Mouse (Mus musculus) left cerebral cortex, postnatal 25 days (tissue): ENCODE data around the gene C3ar1. TPM values are rescaled to one million over a fixed set of nuclear protein-coding genes. Genes with fewer than 3 reads are reported as not detected.

Experiments used
- DNase-seq, 2 experiments: peaks; one replicate each; pipeline ENCODE4 v3.0.0; 2022; ENCODE audit warnings: low spot score in 2 of 2, mixed read lengths in 1 of 2
- intact Hi-C: fragments of 180-260 bp; cut with DNase I; formaldehyde crosslinking; loops from one replicate; pipeline ENCODE4 v1.15.1; 2025
- total RNA-seq, 2 experiments: library from RNA; stranded (reverse); gene quantifications; 2 replicates each; pipeline ENCODE4 v1.2.3; 2021

Gene C3ar1
- total RNA-seq: under 1 TPM; 0.60 to 0.66 TPM

GRCm38 (mm10) chr6:122855955-122856354 lies at the start of gene C3ar1:
TSS of gene C3ar1 (minus strand) at chr6:122856161.
- DNase-seq: no peak
- intact Hi-C loops: no loop called here

DNA sequence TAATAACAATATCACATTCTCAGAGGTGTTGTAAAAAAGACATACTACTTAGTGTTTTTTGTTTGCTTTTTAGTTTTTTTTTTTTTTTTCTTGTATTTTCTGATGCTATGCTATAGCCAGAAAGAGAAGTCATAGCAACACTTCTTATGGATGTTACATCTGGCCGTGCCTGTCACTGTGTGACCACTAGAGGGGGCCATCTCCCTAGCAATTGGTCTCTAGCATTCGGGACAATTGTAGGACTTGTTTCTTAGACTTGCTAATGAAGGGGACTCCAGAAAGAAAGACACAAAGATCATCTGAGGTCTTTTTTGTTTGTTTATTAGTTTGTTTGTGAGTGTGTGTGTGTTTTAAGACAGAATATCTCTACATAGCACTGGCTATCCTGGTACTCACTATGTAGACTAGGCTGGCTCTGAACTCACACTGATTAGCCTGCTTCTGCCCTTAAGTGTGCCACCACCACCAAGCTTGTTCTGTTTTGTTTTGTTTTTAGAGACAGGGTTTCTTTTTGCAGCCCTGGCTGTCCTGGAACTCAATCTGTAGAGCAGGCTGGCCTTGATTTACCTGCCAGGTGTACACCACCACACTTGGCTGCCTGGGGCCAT lies 36.6 kb upstream of the C3ar1 start:
- intact Hi-C loops: loop anchor here (1.0 to 10.0 kb wide), 4 partner anchors 113 to 1482 kb away; no protein-coding TSS in a partner anchor
- DNase-seq: peak; percentile 63 to 78

GRCm38 (mm10) chr6:122889599-122889998 lies 33.6 kb upstream of the C3ar1 start:
- intact Hi-C loops: no loop called here

GRCm38 (mm10) chr6:122883603-122884002 lies 27.6 kb upstream of the C3ar1 start:
- no peak for DNase-seq
- intact Hi-C loops: no loop called here

More at GRCm38 (mm10) chr6:122889599-122889998, 33.6 kb upstream of the C3ar1 start:
- DNase-seq: no peak

- DNase-seq: no peak
- intact Hi-C loops: no loop called here
These were observed 25.3 kb upstream of the C3ar1 start for GRCm38 (mm10) chr6:122881287-122881686.

GRCm38 (mm10) chr6:122879781-122880505 lies 24.0 kb upstream of the C3ar1 start:
- intact Hi-C loops: loop anchor here (10.0 kb wide), 1 partner anchor 1515 kb away; no protein-coding TSS in a partner anchor
- DNase-seq: no peak

- intact Hi-C loops: loop anchor here (10.0 kb wide), 1 partner anchor 1516 kb away; no protein-coding TSS in a partner anchor
- no peak for DNase-seq
These were observed 23.3 kb upstream of the C3ar1 start for GRCm38 (mm10) chr6:122879141-122879735.

- intact Hi-C loops: loop anchor here (2.0 to 10.0 kb wide), 5 partner anchors 46 to 1520 kb away; partner anchors contain the start of gene Slc2a3
- no peak for DNase-seq
These were observed 18.9 kb upstream of the C3ar1 start for GRCm38 (mm10) chr6:122874720-122875389.

DNA sequence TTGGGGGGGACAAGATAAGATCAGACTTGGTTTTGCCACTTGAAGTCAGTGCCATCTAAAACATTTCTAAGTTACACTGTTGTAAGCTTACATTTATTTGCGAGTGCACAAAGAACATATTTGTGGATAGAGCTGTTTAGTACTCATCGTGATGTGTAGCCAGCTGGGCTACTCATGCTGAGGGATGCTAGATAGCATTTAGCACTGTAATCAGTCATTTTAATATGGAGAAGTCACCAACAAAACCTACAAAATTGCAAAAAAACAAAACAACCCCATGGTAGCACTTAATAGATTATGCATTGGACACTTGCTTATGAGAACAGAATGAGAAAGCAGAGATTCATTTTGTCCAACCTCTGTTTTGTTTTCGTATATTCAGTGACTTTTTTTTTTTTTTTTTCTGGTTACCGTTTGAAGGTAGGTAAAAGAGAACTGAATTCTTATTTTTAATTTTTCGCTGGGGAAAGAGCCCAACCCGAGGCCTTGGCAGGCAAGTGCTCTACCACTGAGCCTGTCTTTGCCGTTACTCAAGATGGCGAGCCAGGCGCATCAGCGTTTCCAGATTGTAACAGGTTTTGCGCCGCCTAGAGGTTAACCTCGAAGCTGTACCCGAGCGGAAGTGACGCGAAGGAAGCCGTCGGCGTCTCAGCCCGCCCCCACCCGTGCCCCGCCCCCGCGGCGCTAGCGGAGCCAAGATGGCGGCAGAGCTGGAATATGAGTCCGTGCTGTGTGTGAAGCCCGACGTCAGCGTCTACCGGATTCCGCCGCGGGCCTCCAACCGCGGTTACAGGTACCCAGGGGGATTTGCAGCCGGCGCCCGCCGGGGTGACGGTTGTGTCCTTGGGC lies 18.1 kb upstream of the C3ar1 start, which contains the start of gene Necap1:
Necap1 (plus strand) TSS at position 604 of the 849 bp plus-strand sequence.
- intact Hi-C loops: loop anchor here (2.0 to 10.0 kb wide), 5 partner anchors 45 to 1521 kb away; partner anchors contain the start of gene Slc2a3
- peak; percentile 98 to 99 for DNase-seq

- intact Hi-C loops: loop anchor here (5.0 to 10.0 kb wide), 4 partner anchors 70 to 1522 kb away; partner anchors contain the start of gene Slc2a3
- no peak for DNase-seq
These were observed 16.8 kb upstream of the C3ar1 start for GRCm38 (mm10) chr6:122872800-122873199.

GRCm38 (mm10) chr6:122869846-122870245 lies 13.9 kb upstream of the C3ar1 start:
- peak in 1 of 2 experiments; percentile 50 for DNase-seq
- intact Hi-C loops: loop anchor here (5.0 to 10.0 kb wide), 4 partner anchors 68 to 1525 kb away; partner anchors contain the start of gene Slc2a3

DNA sequence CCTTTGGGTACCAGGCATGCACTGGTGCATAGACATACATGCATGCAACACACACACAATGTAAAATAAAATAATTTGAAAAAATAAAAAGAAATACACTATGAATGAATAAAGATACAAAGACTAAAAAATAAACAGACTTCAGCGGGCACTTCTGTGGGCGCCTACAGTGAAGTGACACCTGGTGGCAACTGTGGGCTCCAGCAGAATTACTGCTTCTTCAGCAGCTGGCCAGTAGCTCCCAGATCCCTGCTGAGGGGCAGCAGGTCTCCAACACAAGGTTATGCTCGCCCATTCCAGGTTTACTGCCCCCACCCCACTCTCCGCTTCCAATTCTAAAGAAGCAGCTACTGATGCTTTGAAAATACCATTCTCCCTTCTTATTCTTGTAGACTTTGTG lies 12.0 kb upstream of the C3ar1 start:
- intact Hi-C loops: no loop called here
- DNase-seq: no peak

- DNase-seq: no peak
- intact Hi-C loops: no loop called here
These were observed 6.9 kb upstream of the C3ar1 start for GRCm38 (mm10) chr6:122862871-122863270.

DNA sequence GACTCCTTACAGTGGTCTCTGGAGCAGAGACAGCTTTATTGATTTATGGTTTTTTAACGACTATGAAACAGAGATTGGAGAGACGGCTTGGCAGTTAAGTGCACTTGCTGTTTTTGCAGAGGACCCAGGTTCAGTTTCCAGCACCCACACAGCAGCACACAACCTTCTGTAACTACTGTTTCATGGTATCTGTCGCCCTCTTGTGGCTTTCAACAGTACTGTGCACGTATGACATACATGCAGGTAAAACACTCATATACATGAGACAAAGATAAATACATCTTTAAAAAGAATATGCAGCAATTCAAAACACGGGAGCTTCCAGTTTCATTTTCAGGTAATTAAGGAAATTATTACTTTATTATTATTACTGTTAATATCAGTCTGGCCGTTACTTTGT lies 6.5 kb upstream of the C3ar1 start:
- no peak for DNase-seq
- intact Hi-C loops: no loop called here

- intact Hi-C loops: no loop called here
- no peak for DNase-seq
These were observed 1.4 kb downstream of the C3ar1 start for GRCm38 (mm10) chr6:122854552-122854951.

DNA sequence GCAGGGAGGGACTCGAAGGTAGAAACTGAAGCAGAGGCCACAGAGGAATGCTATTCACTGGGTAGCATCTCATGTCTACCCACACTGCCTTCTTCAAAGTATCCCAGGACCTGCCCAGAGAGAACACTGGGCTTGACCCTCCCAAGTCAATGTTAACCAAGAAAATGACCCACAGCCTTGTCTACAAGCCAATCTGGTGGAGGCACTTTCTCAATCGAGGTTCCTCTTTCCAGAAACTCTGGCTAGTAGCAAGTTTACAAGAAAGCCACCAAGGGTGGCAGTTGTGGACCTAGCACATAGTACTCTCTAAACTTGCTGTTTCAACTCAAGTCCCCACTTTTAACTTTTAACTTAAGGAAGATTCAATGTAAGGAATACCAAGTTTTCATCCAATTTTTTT lies 3.3 kb downstream of the C3ar1 start:
- no peak for DNase-seq
- intact Hi-C loops: no loop called here

DNA sequence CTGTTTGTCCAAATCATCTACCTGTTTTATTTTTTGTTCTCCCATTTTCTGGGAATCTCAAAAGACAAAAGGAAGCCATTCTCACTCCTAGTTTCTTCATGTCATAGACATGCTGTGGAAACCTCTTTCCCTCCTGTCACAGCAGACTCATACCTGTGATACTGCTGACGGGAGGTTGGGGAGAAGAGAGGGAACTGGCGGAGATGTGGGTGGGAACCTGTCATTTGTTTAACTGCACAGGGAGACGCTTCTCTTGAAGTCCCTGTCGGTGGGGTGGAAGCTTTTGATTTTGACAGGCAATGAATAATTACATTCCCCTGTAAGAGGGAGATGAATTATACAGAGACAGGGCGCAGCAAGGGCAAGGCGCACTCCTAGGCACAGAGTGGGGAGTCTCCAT lies 12.2 kb downstream of the C3ar1 start:
- DNase-seq: no peak
- intact Hi-C loops: no loop called here

DNA sequence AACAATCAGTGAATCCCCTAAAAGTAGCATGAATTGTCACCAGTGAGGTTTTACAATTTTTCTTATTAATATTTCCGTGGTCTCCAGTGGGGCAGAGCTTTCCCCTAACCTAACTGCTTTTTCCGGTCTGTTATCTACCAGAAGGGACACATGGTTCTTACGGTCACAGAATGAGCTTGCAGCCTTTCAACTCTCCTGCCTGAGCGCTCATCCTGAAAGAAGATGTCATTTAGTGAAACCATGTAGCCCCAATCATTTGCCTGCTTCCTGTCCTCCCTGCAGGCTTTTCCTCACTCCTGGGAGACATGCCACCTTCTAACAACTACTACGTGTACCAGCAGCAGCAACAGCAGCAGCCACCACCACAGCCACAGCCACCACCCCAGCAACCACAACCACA lies 18.4 kb downstream of the C3ar1 start:
- DNase-seq: no peak
- intact Hi-C loops: no loop called here

DNA sequence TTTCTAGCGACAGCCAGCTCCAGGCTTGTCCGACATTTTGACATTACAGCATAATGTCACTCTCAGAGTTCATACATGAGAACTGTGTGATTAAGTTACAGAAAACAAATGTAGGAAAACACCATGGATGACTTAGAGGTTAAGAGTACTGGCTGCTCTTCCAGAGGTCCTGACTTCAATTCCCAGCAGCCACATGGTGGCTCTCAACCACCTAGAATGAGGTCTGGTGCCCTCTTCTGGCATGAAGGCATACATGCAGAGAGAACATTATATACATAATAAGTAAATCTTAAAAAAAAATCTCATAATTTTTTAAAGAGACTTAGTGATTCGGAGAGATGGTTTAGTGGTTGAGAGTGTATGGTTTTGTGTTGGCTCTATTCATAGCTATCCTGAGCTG lies 19.0 kb downstream of the C3ar1 start:
- DNase-seq: no peak
- intact Hi-C loops: no loop called here
